Mouse (Mus musculus) lung, adult 2 months (tissue): ENCODE measurements at regions not wholly inside any gene's neighbourhood (a gene's known extent, or its start where the extent isn't known, plus 50 kb on each side); places are given as distances from the start of the nearest gene placed in this dataset.

Experiments used
- CTCF ChIP-seq: fragments of 200-500 bp; IDR thresholded peaks from 2 replicates; pipeline ENCODE4 v1.5.1; 2011; ENCODE audit warnings: mild to moderate bottlenecking, low read length, control low read depth; ENCODE audit not compliant: insufficient read depth
- POLR2A ChIP-seq: fragments of 200-500 bp; IDR thresholded peaks from 2 replicates; pipeline ENCODE4 v1.6.1; 2011; ENCODE audit warnings: low read depth, mild to moderate bottlenecking, control low read depth, low read length, borderline replicate concordance; ENCODE audit errors: extremely low read depth

GRCm38 (mm10) chr13:29063924-29064323, 110.4 kb upstream of the Sox4 start:
- TF ChIP-seq POLR2A: no peak
- no peak for TF ChIP-seq CTCF
